Mouse (Mus musculus) intestine, embryonic 16.5 days (tissue): ENCODE results near the gene Lrpprc. TPM values are rescaled to one million over a fixed set of nuclear protein-coding genes. Genes with fewer than 3 reads are reported as not detected.

Experiments used
- ATAC-seq: fragments of 200-750 bp; cut with Nextera tagmentation; 2 replicates; pipeline ENCODE4 v1.8.0; 2017; ENCODE audit warnings: moderate TSS enrichment, moderate library complexity
- H3K27ac ChIP-seq: fragments of 300-500 bp; sonication (generic); 2 replicates; pipeline ENCODE4 v1.5.1; 2014; ENCODE audit warnings: mild to moderate bottlenecking, low read length
- H3K27me3 ChIP-seq: fragments of 300-500 bp; sonication (generic); replicated peaks from 2 replicates; pipeline ENCODE4 v1.6.1; 2014; ENCODE audit warnings: low read length, control low read depth, mixed read lengths; ENCODE audit not compliant: control insufficient read depth, insufficient read depth
- H3K36me3 ChIP-seq: fragments of 300-500 bp; sonication (generic); 2 replicates; pipeline ENCODE4 v1.6.1; 2014; ENCODE audit warnings: low read length, control low read depth; ENCODE audit not compliant: control insufficient read depth, insufficient read depth
- H3K4me1 ChIP-seq: fragments of 300-500 bp; sonication (generic); 2 replicates; pipeline ENCODE4 v1.6.1; 2014; ENCODE audit warnings: low read length, control low read depth, mixed read lengths; ENCODE audit not compliant: control insufficient read depth, insufficient read depth
- H3K4me2 ChIP-seq: fragments of 300-500 bp; sonication (generic); 2 replicates; pipeline ENCODE4 v1.6.1; 2014; ENCODE audit warnings: low read depth, low read length, control low read depth
- H3K4me3 ChIP-seq: fragments of 300-500 bp; sonication (generic); 2 replicates; pipeline ENCODE4 v1.5.1; 2014; ENCODE audit warnings: mild to moderate bottlenecking, low read length
- H3K9ac ChIP-seq: fragments of 300-500 bp; sonication (generic); 2 replicates; pipeline ENCODE4 v1.6.1; 2014; ENCODE audit warnings: low read depth, low read length
- H3K9me3 ChIP-seq: fragments of 300-500 bp; sonication (generic); 2 replicates; pipeline ENCODE4 v1.6.1; 2016; ENCODE audit warnings: low read length, control low read depth; ENCODE audit not compliant: control insufficient read depth
- WGBS: fragments of 180-500 bp; shearing (Covaris S2); extraction: QIAGEN DNeasy Blood & Tissue Kit; methylation state at CpG from one replicate; pipeline ENCODE4 v1.1.7; 2014; 5-methylcytosine and 5-hydroxymethylcytosine counted together
- polyA plus RNA-seq: library from polyadenylated mRNA; unstranded; fragments of >200 nt; fragmentation: Nextera tagmentation; extraction: Ambion mirVana; gene quantifications from 2 replicates; pipeline ENCODE4 v1.2.1, GENCODE M21; 2015

The Lrpprc gene
- polyA plus RNA-seq, 1 experiment from 2014 or later = 54.5 TPM

DNA sequence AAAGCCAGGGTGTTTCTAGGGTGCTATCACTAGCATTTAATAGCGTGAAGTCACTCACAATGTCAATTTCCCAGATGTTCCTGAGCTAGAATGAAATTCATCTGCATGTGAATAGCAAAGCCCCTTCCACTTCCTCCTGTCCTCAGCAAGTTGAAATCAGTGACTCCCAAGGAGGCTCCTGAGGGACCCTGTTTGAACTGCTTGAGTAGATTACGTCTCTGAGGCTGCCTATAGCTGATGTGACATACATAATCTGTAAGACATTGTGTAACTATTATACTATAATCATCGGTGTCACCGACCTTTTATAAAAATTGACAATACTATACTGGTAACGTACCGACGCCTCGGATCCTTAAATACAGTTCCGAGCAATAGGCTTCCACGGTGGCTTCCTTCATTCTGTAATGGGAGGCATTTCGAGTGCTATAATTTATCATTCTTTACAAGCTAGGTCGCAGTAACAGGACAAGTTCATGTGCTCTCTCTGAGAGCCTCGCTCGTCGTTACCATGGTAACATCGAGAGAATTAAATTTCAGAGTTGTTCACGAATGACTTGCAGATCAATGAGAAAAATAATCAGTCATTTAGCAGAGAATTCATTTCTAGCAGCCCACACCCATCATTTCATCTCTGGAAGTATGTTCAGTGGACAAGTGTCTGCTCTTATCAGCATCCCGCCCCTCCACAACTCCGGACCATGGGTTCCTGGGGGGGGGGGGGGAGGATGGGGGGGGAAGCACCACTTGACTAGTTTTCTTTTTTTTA is 133.8 kb downstream of the Lrpprc start:
- H3K27me3 ChIP-seq = no peaks in the 10 kb centered on the region
- no peak overlapping the region for H3K27ac ChIP-seq
- no peak overlapping the region for H3K4me3 ChIP-seq
- H3K36me3 ChIP-seq = no peaks in the 10 kb centered on the region
- no peak overlapping the region for H3K9ac ChIP-seq
- 56% methylated on average over 19 of the region's 19 CpGs for WGBS
- no peaks in the 10 kb centered on the region for H3K9me3 ChIP-seq
- H3K4me2 ChIP-seq = no peak overlapping the region
- H3K4me1 ChIP-seq = peaks cover 9% of the 10 kb centered on the region
- ATAC-seq = no peak

DNA sequence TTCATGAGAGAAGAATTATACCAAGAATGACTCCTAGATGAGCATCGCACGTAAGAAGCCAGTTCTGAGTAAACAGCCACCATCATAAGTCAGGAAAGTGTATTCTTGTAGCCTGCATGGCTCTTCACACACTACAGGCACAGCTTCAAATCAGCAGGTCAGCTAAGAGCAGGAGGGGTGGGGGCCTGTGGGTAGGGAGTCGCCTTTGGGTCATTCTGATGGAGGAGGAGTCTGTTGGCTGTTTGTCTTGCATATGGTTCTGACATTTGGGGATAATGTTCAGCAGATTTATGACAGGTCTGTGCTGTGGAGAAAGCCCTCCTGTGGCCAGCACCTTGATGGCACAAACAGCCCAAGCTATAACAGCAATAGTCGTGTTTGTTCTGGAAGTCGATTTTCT is 134.4 kb downstream of the Lrpprc start:
- Histone ChIP-seq H3K4me2 (no peak overlapping the region), H3K9me3 (no peaks in the 10 kb centered on the region), H3K27me3 (no peaks in the 10 kb centered on the region), H3K4me3 (no peak overlapping the region), H3K27ac (no peak overlapping the region), H3K4me1 (peaks cover 6% of the 10 kb centered on the region; the same call in 1 of the 2 replicates), H3K9ac (no peak overlapping the region), H3K36me3 (no peaks in the 10 kb centered on the region)
- WGBS = 61% methylated on average over 5 of the region's 5 CpGs
- no peak for ATAC-seq

Other genes starting within 250 kb of the Lrpprc start
- 18.1 and 20.1 TPM in 2 replicates for gene Dync2li1, start 164.3 kb downstream of the Lrpprc start, polyA plus RNA-seq
- 1.2 and 2.1 TPM in 2 replicates for gene Abcg8, start 114.5 kb downstream of the Lrpprc start, polyA plus RNA-seq
- 3.7 and 6.5 TPM in 2 replicates for gene Abcg5, start 107.8 kb downstream of the Lrpprc start, polyA plus RNA-seq
- gene Ppm1b, start 166.0 kb upstream of the Lrpprc start, polyA plus RNA-seq = 70.4 and 73.4 TPM in 2 replicates
- 72.2 and 109 TPM in 2 replicates for gene Slc3a1, start 237.6 kb upstream of the Lrpprc start, polyA plus RNA-seq